Mouse (Mus musculus): Measurements from ENCODE around the gene Gm4969. TPM values are rescaled to one million over a fixed set of nuclear protein-coding genes. Genes with fewer than 3 reads are reported as not detected.

Gm4969 gene
- polyA plus RNA-seq, 1 experiment, result 5.9 TPM

DNA sequence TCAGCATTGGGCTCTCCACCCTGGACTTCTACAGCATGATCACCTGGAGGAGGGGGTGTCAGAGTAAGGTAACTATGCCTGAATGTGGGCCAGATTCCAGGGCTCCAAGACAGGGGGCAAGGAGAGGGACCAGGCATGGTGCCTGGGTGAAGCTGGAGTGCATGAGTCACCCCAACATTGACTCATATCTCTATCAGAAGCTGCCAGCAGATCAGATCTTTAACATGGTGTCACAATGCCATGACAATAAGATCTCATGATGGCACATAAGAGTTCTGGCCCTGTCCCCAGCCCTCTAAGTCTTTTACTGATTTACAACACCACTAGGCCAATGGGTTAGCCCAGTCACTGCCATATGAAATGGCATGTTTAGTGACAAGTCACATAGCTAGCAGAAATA, 14.4 kb downstream of the Gm4969 start:
- TF ChIP-seq CTCF (IDR thresholded peaks at IDR 0.05; ENCODE audit: borderline replicate concordance, extremely low read depth, insufficient read depth, insufficient read length) (no peak), POLR2A (IDR thresholded peaks at IDR 0.05; ENCODE audit: borderline replicate concordance, extremely low read depth, insufficient read depth, insufficient read length, poor library complexity, severe bottlenecking) (no peak)
- DNase-seq (ENCODE audit: low read depth), result no peak

DNA sequence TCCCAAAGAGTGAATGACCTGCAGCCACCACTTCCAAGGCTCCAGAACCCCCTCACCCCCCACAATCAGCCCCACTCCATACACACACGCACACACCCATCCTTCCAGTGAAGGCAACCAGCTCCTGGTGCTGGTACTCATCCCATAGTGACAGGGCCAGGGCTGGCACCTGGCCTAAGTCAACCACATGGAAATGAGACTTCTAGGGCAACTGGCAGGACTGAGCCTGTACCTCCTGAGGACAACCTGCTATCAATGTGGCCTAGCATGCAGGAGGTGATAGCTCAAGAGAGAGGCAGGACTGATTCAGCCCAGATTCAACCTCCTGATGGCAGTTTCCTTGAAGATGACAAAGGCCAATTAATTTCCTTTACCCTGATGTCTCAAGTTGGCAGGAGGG, 17.9 kb downstream of the Gm4969 start:
- no peak for DNase-seq (ENCODE audit: low read depth)
- no peak for TF ChIP-seq CTCF (IDR thresholded peaks at IDR 0.05; ENCODE audit: borderline replicate concordance, extremely low read depth, insufficient read depth, insufficient read length)

DNA sequence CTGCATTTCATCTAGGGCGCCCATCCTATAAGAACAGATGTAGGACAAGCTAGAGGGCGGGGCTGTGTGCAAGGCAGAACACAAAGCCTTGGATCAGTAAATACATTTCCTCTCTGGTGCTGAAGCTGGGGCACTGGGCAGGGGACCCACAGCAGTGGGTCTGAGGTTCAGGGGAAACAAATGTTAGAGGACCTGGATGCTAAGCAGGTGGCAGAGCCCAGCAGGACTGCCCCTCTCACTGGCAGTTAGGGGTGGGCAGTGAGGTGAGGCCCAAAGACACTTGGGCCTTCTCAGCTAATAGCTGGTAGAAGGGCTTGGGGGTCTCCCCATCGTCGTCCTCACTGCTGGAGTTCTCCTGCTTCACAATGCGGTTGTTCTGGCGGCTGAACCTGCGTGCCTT, 19.4 kb downstream of the Gm4969 start:
- TF ChIP-seq CTCF (IDR thresholded peaks at IDR 0.05; ENCODE audit: borderline replicate concordance, extremely low read depth, insufficient read depth, insufficient read length) (no peak), POLR2A (IDR thresholded peaks at IDR 0.05; ENCODE audit: borderline replicate concordance, extremely low read depth, insufficient read depth, insufficient read length, poor library complexity, severe bottlenecking) (no peak)
- no peak for DNase-seq (ENCODE audit: low read depth)

DNA sequence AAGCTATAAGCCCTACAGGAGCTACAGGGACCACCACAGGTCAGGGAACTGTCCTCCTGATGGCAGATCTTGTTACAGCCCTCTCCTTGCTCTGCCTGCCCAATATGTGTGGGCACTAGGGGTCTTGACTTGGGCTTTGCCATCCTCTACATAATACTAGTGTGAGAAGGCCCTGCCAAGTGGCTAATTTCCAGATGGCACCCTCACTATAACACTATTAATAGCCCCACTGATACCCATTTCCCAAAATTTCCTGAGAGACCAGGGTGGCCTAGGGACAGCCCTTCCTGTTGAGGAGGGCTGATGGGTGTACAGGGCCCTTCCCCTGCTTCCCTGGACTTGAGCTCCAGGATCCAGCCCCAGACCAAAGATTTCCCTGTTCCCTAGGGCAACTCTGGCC, 20.3 kb downstream of the Gm4969 start:
- DNase-seq (ENCODE audit: low read depth), result no peak
- no peak for TF ChIP-seq POLR2A (IDR thresholded peaks at IDR 0.05; ENCODE audit: borderline replicate concordance, extremely low read depth, insufficient read depth, insufficient read length, poor library complexity, severe bottlenecking)
- TF ChIP-seq CTCF (IDR thresholded peaks at IDR 0.05; ENCODE audit: borderline replicate concordance, extremely low read depth, insufficient read depth, insufficient read length), result no peak

DNA sequence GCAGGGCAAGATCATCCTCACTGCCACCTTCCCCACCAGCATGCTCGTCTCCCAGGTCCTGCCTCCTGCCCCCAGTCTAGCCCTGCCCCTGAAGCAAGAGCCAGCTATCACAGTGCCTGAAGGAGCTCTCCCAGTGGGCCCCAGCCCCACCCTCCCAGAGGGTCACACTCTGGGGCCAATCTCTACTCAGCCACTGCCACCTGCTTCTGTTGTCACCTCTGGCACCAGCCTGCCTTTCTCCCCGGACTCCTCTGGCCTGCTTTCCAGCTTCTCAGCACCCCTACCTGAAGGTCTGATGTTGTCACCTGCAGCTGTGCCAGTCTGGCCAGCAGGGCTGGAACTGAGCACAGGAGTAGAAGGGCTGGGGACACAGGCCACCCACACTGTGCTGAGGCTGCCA, 21.0 kb downstream of the Gm4969 start:
- DNase-seq (ENCODE audit: low read depth), result no peak
- no peak for TF ChIP-seq CTCF (IDR thresholded peaks at IDR 0.05; ENCODE audit: borderline replicate concordance, extremely low read depth, insufficient read depth, insufficient read length)
- no peak for TF ChIP-seq POLR2A (IDR thresholded peaks at IDR 0.05; ENCODE audit: borderline replicate concordance, extremely low read depth, insufficient read depth, insufficient read length, poor library complexity, severe bottlenecking)

DNA sequence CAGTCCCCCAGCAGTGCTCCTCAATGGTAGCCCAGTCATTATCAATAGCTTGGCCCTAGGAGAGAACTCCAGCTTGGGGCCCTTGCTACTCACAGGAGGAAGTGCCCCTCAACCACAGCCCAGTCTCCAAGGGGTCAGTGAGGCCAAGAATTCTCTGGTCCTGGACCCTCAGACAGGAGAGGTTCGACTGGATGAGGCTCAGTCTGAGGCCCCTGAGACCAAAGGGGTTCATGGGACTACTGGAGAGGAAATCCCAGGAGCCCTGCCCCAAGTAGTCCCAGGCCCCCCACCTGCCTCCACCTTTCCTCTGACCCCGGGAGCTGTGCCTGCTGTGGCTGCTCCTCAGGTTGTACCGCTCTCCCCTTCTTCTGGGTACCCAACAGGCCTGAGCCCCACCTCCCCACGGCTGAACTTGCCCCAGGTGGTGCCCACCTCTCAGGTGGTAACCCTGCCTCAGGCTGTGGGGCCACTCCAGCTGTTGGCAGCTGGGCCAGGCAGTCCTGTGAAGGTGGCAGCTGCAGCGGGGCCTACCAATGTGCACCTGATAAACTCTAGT, 21.7 kb downstream of the Gm4969 start:
- TF ChIP-seq CTCF (IDR thresholded peaks at IDR 0.05; ENCODE audit: borderline replicate concordance, extremely low read depth, insufficient read depth, insufficient read length) (no peak), POLR2A (IDR thresholded peaks at IDR 0.05; ENCODE audit: borderline replicate concordance, extremely low read depth, insufficient read depth, insufficient read length, poor library complexity, severe bottlenecking) (no peak)
- no peak for DNase-seq (ENCODE audit: low read depth)

DNA sequence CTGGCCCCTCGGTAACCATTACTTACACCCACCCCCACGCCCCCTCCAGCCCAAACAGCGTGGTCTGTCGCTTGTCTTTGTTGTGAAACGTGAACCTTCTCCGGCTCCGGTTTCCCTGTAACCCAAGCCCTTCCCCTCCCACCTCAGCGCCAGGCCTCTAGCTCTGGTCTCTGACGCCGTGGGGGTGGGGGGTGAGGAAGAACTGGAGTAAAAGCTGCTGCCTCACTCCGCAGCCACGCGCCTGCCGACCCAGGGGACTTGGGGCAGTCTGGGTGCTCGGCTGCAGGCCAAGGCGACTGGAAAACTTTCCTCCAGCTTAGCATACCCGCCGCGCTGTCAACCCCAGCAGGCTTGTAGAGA, 22.4 kb downstream of the Gm4969 start:
- TF ChIP-seq CTCF (IDR thresholded peaks at IDR 0.05; ENCODE audit: borderline replicate concordance, extremely low read depth, insufficient read depth, insufficient read length) (no peak), POLR2A (IDR thresholded peaks at IDR 0.05; ENCODE audit: borderline replicate concordance, extremely low read depth, insufficient read depth, insufficient read length, poor library complexity, severe bottlenecking) (peak; percentile 8; the same call in 1 of the 2 replicates)
- peak; percentile 80 for DNase-seq (ENCODE audit: low read depth)

DNA sequence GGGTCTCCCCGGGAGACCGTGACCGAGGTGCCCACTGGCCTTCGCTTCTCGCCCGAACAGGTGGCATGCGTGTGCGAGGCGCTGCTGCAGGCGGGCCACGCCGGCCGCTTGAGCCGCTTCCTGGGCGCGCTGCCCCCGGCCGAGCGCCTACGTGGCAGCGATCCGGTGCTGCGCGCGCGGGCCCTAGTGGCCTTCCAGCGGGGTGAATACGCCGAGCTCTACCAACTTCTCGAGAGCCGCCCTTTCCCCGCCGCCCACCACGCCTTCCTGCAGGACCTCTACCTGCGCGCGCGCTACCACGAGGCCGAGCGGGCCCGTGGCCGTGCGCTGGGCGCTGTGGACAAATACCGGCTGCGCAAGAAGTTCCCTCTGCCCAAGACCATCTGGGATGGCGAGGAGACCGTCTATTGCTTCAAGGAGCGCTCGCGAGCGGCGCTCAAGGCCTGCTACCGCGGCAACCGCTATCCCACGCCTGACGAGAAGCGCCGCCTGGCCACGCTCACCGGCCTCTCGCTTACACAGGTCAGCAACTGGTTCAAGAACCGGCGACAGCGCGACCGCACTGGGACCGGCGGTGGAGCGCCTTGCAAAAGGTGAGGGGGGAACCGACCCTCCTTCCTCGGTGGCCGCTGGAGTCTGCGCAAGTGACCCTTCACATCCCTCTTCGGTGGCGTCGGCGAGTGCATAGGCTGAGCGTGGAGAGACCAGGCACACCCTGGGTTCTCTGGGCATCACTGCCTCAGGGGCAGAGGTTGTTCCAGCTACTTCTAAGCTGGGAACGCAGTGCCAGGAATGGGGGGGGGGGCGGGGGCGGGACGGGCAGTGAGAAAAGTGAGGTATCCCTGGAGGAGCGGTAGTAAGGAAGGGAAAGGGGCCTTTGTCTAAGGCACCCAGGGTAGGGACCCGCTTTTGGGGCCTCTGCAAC, 23.1 kb downstream of the Gm4969 start:
- TF ChIP-seq POLR2A (IDR thresholded peaks at IDR 0.05; ENCODE audit: borderline replicate concordance, extremely low read depth, insufficient read depth, insufficient read length, poor library complexity, severe bottlenecking) (no peak), CTCF (IDR thresholded peaks at IDR 0.05; ENCODE audit: borderline replicate concordance, extremely low read depth, insufficient read depth, insufficient read length) (no peak)
- peak; percentile 63 for DNase-seq (ENCODE audit: low read depth)

DNA sequence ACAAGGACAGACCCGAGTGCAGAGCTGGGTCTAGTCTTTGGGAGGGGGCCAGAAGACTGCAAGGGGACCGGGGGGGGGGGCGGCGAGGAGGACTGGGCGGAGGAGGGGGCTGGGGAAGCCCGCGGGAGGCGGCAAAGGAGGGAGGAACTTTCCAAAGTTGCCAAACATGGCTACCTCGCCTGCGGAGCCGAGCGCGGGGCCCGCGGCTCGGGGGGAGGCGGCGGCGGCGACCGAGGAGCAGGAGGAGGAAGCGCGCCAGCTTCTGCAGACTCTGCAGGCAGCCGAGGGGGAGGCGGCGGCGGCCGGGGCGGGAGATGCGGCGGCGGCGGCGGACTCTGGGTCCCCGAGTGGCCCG, 23.7 kb downstream of the Gm4969 start, which contains the start of gene Six5:
Six5 (plus strand) TSS at position 124 of the 355 bp plus-strand sequence.
- DNase-seq (ENCODE audit: low read depth), result no peak
- TF ChIP-seq POLR2A (IDR thresholded peaks at IDR 0.05; ENCODE audit: borderline replicate concordance, extremely low read depth, insufficient read depth, insufficient read length, poor library complexity, severe bottlenecking) (0 out of 2 replicates have a peak, but pooled peaks have one; percentile 3), CTCF (IDR thresholded peaks at IDR 0.05; ENCODE audit: borderline replicate concordance, extremely low read depth, insufficient read depth, insufficient read length) (no peak)

DNA sequence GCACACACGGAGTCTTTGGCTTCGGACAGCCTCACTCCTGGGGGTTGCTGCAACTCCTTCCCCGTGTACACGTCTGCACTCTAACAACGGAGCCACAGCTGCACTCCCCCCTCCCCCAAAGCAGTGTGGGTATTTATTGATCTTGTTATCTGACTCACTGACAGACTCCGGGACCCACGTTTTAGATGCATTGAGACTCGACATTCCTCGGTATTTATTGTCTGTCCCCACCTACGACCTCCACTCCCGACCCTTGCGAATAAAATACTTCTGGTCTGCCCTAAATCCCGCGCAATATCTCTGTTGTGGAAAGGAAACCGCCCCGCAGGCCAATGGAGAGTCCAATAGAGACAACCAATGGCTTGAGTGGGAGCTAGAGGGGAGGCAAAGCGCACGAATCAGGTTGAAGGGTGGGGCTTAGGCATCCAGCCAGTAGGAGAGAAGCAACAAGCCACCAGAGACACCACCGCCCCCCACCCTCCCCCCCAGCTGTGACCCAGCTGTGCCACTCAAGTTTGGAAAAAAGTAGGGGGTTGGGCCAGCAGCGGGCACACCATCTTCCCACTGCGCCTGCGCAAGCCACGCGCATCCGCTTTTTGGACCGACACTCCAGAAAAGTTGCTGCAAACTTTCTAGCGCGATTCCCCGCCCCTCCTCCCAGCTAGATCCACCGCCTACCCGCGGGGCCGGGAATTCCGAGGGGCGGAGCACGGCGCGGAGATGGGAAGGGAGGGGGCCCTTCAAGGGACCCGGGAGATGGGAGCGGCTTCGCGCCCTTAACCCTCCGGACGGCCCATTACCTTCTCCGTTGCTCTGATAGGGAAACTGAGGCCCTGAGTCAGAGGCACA, 24.4 kb downstream of the Gm4969 start:
- DNase-seq (ENCODE audit: low read depth), result peak; percentile 97
- no peak for TF ChIP-seq CTCF (IDR thresholded peaks at IDR 0.05; ENCODE audit: borderline replicate concordance, extremely low read depth, insufficient read depth, insufficient read length)
- peak; percentile 60; the same call in 1 of the 2 replicates for TF ChIP-seq POLR2A (IDR thresholded peaks at IDR 0.05; ENCODE audit: borderline replicate concordance, extremely low read depth, insufficient read depth, insufficient read length, poor library complexity, severe bottlenecking)

DNA sequence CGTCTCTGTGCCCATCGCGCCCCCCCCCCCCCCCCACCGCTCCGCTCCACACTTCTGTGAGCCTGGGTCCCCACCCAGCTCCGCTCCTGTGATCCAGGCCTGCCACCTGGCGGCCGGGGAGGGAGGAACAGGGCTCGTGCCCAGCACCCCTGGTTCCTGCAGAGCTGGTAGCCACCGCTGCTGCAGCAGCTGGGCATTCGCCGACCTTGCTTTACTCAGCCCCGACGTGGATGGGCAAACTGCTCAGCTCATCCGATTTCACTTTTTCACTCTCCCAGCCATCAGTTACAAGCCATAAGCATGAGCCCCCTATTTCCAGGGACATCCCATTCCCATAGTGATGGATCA, 25.0 kb downstream of the Gm4969 start:
- TF ChIP-seq POLR2A (IDR thresholded peaks at IDR 0.05; ENCODE audit: borderline replicate concordance, extremely low read depth, insufficient read depth, insufficient read length, poor library complexity, severe bottlenecking), result no peak
- TF ChIP-seq CTCF (IDR thresholded peaks at IDR 0.05; ENCODE audit: borderline replicate concordance, extremely low read depth, insufficient read depth, insufficient read length), result peak; percentile 68
- DNase-seq (ENCODE audit: low read depth), result peak; percentile 75

Measured in brain, embryonic 14.5 days (tissue).